Mouse (Mus musculus): ENCODE results near the gene Srsf9.

The Srsf9 gene

DNA sequence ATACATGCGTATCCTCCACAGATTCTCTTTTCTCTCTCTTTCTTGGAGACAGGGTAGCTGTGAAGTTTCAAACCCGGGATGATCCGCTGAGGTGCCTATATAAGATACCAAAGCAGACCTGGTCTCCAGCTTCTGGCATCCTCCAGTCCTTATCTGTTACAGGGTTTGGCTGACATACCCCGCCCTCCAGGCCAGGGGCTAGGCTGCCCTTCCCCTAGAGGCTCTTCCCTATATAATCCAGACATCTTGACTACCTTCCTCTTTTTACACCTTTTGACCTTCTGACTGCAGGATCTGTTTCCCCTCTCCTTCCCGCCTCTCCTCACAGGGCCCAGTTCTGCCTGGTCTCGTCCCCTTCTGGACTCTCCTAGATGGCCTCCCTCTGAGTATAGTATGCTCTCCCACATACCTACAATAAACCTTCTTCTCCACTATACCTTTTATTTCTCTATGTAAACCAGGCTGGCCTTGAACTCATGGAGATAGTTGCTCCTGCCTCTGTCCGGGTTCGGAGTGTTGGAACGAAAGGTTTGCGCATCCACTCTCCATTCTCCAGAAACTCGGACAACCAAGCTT, 633 bp upstream of the Srsf9 start:
- no peak for DNase-seq

DNA sequence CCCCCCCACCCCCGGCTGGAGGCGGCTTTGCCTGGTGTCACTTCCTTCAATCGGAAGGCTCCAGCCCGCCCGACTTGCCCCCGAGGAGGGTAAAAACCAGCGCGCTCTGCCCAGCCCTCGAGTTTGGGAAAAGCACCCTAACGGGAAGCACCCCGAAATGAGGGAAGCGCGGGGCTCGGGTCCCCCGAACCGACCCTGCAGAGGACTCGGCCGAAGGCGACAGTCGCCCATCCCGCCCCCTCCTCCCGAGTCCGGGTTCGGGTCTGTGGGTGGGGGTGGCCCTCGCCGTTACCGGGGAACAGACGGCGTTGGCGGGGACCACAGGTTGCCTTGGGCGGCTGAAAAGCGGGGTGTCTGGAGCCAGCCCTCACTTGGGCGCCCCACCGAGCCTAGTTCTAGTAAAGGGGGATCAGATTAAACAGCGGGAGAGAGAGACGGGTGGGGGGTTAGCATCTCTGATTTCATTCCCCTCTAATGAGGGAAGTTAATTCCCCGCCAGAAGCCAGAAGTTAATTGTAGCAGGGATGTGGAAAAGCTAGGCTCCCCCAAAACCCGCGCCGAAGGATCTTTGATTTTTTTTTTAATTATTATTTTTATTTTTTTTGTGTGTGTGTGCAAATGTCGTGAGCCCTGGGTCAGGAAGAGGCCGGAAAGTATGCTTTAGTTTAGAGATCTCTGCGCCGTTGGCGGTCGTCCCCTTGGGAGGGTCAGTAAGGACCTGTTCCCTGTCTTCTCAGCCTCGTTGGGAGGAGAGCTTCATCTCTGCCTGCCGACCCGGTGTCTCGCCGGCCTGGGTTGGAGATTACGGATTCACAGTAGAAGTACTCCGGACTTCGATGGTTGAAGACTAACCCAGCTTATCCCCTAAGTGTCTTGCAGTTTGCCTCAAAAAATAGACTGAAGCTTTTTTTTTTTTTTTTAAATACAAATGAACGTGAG, 902 bp downstream of the Srsf9 start:
- DNase-seq, result peak; percentile 39

DNA sequence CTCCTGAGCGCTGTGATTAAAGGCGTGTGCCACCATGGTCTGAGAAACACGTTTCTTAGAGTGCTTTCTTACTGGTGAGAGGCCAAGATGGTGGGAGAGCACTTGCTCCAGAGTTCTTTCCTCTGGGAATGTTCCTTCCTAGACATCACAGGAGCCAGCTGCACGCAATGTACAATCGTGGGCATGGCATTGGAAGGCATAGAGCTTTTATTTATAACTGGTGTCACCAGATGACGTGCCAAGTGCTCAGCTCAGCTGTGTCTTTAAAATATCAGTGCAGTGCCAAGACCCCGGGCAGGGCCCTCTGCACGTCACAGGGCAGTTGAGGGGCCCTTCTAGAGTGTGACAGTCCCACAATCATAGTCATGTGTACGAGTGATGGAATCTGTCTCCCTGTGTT, 4.0 kb downstream of the Srsf9 start:
- DNase-seq, result no peak

DNA sequence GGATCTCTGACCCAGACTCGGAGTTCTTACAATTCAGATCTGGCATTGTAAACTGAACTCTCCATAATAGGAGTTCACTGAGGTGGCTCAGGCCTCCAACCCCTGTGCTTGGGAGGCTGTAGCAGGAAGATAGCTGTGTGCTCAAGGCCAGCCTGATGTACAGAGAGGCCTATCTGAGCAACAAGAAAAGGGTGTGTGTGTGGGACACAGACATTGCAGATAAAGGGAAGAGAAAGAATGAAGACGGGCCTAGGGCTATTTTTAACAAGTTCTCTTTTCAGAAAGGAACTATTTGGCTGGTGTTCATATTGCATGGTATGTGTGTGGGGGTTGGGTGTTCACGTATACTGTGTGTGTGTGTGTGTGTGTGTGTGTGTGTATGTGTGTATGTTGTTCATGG, 6.6 kb downstream of the Srsf9 start:
- no peak for DNase-seq

DNA sequence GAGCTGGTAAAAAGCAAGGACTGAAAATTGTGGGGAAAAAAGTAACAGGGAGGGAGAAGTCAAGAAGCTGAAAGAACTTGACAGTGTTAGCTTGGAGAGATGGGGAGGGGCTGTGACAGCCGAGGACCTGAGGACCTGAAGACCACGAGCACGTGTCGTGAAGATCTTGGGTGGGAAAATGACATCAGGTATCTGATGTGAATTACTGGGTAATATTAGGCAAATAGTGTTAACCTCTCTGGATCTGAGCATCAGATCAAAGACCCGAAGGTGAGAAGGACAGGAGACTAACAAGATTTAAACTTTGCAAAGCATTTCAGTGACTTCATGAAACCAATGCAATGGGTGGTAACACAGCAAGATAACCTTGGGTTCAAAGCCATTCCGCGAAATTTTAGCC, 13.0 kb downstream of the Srsf9 start:
- no peak for DNase-seq

DNA sequence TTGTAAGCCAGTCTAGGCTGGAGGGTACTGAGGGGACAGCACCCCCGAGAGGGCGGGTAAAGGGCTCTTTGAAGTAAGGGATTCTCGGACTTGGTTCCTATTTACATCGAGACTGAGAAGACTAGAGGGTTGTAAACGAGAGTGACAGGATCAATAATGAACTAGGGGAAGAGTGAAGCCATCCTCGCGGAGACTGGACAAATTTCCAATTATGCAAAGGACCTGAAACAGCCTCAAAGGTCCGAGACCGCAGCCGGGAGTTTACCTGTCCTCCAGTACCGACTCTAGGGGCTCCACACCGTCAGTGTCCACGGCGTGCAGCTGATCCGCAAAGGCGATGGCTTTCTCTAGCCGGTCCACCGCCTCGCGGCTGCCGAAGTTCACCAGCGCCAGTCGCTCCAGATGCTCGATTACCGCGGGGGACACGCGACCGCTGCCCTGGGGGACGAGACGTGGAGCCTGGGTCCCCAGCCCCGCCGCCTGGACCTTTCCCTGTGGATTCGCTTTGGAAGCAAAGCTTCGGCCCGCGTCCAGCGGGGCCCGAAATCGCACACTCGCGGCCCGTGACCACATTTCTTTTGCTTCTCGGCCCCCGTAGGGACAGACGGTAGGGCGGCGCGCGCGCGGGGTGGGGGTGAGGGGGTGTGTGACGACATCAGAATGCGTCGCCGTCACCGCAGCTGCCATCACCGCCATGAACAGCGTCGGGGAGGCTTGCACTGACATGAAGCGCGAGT, 13.8 kb downstream of the Srsf9 start, which contains the start of the genes Gatc and Triap1:
Gene Gatc, minus strand, starts transcription at position 602 of the 737 bp plus-strand sequence.
Gene Triap1, plus strand, starts transcription at position 649 of the 737 bp plus-strand sequence.
- peak; percentile 92 for DNase-seq

DNA sequence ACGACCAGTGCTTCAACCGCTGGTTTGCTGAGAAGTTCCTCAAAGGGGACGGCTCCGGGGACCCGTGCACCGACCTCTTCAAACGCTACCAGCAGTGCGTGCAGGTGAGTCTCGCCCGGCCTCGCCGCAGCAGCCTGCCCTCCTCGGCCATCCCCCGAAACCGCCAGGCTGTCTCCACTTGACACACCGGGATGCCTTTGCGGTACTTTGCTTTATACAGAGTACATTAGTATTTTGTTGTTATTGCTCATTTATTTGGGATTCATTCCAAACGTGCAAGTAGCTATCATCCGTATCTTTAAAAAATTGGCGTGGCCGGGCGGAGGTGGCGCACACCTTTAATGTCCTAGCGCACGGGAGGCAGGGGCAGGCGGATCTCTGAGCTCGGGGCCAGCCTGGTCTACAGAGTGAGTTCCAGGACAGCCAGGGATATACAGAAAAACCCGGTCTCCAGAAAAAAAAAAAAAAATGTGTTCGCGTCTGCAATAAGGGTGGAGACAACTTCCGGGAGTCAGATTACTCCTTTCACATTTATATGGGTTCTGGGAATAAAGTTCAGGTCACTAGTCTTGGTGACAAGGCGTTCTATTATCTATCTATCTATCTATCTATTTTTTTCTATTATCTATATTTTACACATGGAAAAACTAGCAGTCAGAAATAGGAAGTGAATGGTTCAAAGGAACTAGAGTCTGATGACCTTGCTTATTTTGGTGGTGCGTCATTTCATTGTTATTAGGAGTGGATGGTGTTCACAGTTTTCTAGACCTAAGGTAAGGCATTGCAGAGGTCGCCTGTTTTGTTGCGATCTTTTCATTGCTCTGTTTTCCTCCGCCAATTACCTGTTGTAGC, 14.6 kb downstream of the Srsf9 start:
- DNase-seq, result no peak

DNA sequence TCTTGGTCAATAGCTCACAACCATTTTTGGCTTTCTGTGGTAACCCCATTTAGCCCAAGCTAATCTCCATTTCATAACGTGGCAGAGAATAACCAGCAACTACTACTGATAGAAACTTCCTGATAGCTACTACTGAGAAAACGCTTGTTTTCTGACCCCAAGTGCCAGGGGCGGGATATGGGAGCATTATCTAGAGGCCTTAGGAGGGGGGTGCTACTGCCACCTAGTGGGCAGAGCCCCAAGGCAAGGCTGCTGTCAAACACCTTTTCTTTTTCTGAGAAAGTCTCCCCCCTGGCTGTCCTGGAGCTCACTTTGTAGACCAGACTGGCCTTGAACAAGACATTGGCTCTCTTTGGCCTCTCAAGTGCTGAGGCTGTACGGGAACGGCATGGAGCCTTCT, 20.6 kb downstream of the Srsf9 start:
- peak; percentile 89 for DNase-seq

DNA sequence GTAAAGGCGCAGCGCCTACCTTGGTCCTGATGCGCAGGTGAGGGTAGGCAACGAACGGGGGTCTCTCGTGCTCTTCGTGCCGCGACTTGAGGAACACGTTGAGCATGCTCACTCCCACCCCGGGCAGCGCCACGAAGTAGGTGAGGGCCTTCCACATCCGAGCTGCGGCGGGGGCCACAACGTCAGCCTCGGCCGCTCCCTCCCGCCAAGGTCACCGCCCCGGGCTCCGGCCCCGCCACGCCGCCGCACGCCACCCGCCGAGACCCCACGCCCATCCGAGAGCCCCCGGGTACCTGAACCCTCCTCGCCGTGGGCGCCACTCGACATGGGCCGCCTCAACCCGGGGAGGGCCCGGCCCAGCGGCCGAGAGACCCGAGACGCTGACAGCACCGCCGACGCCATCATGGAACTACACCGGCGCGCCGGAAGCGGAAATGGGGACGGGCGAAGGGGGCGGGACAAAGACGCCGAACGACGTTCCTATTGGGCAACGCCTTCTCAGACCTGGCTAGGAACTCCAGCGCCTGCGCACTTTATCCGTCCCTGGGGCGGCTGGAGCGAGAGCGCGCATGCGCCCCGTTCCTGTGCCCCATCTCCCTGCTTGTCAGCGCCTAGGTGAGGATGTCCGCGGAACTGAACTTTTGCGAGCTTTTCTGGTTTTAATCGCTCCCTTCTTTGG, 21.7 kb downstream of the Srsf9 start, which contains the start of gene Cox6a1:
Gene Cox6a1, minus strand, starts transcription at position 436 of the 679 bp plus-strand sequence.
- peak; percentile 100 for DNase-seq

DNA sequence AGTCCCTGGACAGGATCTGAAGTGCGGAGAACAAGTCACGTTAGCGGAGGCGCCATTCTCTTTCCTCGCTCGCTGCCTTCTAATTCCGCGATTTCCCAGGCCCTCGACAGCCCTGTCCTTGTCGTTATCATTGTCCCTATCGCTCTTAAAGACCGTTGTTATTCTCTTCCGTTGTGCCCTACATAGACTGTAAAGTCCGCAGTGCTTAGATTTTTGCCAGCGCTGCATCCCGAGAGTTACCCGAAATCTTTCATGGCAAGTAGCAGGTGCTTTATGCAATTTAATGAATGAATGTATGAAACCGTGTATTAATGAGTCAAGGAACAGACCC, 22.2 kb downstream of the Srsf9 start:
- DNase-seq, result no peak

DNA sequence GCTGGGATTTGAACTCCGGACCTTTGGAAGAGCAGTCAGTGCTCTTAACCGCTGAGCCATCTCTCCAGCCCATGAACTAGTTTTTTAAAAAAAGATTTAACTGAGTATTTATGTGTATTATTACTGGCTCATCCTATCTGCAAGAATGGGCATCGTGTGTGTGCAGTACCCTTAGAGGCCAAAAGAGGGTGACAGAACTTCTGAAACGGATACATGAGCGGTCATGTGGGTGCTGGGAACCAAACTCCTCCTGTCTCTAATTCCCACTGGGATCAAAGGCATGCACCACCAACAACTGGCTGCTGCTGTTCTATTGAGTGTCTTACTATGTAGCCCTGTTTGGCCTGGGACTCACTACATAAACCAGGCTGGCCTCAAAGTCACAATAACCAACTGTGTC, 24.4 kb downstream of the Srsf9 start:
- DNase-seq, result no peak

DNA sequence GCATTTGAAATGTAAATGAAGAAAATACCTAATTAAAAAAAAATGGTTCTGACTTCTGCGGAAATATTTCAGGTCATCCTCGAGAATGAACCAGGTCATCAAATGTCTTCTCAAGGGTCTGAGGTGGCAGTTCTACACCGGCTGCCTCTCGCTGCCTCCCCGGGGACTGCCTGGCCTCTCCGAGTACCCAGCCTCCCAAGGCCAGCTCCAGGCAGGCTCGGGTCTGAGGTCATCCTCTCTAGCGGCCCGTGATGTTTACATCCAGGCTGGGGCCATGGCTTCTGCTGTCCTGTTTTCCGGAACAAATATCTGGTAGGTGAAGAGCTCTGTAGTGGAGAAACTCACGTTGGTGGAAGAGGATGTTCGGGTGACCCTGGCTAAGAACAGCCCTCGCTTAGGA, 28.1 kb downstream of the Srsf9 start:
- no peak for DNase-seq

DNA sequence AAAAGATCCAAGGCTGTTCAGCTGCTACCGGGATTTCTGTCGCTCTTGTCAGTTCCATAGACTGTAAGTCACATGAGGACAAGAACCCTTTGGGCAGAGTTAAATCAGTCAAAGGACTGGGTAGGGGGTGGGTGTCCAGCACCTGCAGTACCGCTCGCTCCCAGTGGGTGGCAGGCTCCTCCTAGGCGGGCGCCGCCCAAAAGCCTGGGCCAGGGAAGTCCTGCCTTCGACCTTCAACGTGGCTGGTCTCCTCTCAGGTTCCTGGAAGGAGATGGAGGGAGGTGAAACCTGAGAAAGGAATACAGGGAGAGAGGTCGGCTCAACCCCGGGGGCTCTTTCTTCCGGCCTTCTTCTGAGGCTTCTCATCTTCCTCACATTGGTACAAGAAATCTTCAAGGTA, 31.9 kb downstream of the Srsf9 start:
- peak; percentile 88 for DNase-seq

DNA sequence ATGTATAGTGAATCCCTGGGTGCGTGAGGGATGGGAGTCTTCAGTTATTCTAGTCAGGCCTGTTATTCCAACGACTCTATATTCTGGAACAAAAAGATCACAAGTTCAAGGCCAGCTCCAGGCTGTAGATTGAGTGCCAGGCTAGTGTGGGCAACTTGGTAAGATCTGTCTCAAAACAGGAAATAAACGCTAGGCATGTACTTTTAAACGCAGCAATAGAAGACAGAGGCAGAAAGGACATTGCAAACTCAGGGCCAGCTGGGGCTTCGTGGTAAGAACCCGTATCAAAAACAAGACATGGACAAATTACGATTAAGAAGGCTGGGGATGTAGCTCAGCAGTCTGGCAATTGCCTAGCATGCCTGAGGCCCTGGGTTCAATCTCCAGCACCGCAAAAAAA, 32.5 kb downstream of the Srsf9 start:
- no peak for DNase-seq

DNA sequence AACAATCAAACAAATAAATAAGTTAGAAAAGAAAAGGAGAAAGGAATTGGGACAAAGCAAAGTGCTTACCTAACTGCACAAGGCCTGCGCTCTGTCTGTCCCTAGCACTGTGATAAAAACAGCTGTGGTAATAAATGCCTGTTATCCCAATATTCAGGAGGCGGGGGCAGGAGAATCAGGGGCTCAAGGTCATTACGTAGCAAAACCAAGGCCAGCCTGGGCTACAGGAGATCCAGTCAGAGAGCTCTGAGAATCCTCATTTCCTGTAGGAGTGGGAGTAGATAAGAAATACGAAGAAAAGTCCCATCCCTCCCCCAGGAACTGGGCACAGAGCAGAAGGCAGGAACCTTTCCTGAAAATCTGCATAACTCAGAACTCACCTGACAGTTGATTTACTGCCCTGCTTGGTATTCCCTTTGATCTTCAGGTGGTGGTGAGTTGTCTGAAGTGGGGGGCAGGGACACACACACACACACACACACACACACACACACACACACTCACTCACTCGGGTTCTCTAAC, 32.9 kb downstream of the Srsf9 start:
- DNase-seq, result no peak

DNA sequence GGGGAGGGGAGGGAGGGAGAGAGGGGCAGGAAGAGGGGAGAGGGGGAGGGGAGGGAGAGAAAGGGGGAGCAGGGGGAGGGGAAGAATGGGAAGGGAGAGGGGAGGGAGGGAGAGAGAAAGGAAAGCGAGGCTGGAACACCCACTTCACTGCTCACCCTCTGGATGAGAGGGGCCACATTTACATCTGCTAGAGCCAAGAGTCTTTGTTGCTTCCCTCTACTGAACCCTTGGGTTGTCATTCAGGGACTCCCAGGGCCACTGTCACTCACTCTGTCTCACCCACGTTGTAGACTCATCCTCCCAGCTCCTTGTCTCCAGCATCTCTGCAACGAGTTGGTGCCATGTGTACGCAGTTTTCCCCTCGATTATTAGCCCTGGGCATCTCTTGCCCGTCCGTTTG, 35.2 kb downstream of the Srsf9 start:
- no peak for DNase-seq

DNA sequence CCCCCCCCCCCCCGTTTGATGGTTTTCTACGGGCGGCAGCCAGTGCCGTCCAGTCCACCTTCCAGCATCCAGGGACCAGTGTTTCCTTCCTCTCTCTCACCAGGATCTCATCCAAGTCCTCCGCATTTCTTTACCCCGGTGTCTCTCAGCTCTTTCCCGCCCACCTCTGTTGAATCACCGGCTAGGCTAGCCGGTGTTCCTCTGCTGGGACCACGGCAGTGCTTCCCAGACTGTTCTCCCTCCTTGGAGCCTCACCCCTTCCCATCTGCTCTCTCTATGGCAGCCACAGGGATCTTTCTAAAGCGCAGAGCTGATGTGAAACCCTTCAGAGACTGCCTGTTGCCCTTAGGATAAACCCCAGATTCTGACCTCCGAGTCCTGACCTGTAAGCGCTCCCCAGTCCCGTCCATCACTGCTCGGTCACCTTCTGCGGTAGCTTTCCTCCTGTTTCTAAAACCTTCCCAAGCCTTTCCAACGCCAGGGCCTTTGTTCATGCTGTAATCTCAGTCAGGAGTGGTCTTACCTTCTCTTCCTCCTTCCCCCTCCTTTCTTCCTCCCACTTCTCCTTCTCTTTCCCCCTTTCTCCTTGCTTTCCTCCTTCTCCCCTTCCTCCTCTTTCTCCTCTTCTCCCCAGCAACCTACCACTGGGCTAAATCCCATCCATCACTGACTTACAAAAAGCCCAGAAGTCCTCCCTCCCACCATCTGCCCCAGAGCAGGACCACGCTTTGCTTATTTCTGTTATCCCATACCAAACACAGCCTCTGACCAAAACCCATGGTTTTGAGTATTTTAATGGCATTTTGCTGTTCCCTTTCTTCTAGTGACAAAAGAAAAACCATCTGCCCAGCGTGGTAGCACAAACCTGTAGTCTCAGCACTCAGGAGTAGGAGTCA, 36.1 kb downstream of the Srsf9 start:
- no peak for DNase-seq

DNA sequence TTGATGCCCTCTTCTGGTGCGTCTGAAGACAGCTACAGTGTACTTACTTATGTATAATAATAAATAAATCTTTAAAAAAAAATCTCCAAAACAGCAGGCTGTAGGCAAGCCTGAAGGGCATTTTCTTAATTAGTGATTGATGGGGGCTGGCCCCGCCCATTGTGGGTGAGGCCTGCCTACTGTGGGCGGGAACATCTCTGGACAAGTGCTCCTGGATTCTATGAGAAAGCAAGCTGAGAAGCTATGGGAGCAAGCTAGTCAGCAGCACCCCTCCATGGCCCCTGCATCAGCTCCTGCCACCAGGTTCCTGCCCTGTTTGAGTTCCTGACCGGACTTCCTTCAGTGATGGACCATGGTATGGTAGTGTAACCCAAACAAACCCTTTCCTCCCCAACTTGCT, 37.8 kb downstream of the Srsf9 start:
- no peak for DNase-seq

DNA sequence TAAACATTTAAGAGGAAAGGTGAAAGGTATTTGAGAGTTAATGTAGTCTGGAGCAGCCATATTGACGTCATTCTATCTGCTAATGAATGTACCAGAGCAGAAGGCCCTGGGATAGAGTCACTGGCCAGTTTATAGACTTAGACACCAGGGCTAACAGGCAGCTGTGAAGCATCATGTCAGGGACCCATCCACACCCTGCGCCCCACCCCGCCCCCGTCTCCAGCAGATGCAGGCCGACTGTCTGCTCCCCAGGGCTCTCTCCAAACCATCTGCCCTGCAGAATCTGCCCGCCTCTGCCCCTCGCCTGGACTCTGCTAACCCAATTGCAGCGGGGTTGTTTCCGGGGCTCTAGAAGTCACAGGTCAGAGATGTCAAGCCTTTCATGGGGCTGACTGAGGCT, 44.8 kb downstream of the Srsf9 start:
- peak; percentile 41 for DNase-seq

DNA sequence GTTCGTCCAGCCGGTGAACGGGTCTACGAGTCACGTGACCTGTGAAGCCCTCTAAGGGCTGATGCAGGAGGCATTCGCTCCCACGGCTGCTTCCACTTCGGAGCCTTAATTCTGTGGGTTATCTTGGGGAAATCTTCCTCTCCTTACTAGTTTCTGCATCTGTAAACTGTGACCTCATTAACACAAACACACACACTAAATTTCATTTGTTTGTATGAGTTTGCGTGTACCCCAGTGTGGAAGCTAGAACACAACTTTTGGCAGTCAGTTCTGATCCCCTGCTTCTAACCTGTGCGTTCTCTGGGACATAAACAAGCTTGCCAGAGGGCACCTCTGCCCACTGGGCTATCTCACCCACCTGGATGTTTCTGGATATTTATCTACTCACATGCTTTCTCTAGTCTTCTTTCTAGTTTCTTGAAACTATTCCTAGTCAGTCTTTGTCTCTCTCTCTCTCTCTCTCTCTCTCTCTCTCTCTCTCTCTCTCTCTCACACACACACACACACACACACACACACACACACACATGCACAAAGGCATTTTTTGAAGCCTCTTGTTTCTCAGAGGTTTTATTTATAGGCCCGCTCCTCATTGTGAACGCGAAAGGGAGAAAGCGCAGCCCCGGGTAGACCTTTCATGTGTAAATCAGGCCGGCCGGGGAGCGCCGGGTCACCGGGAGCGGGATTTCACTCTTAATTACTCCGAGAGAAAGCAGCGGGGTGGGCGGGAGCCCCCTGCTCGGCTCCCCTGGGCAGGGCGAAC, 46.6 kb downstream of the Srsf9 start:
- DNase-seq, result peak; percentile 27
